Mouse (Mus musculus): ENCODE measurements at regions not wholly inside any gene's neighbourhood (a gene's known extent, or its start where the extent isn't known, plus 50 kb on each side); places are given as distances from the start of the nearest gene placed in this dataset.

GRCm38 (mm10) chr1:23163371-23163935 is 61.4 kb upstream of the 4933415F23Rik start:
- TF ChIP-seq CTCF (IDR thresholded peaks at IDR 0.05; ENCODE audit: borderline replicate concordance, insufficient read depth, low read depth, low read length) (no peak), POLR2A (IDR thresholded peaks at IDR 0.05; ENCODE audit: borderline replicate concordance, insufficient read depth, low read length) (no peak)

Data from cerebellum, adult 2 months (tissue).